Mouse (Mus musculus): ENCODE measurements at regions not wholly inside any gene's neighbourhood (a gene's known extent, or its start where the extent isn't known, plus 50 kb on each side); places are given as distances from the start of the nearest gene placed in this dataset.

DNA sequence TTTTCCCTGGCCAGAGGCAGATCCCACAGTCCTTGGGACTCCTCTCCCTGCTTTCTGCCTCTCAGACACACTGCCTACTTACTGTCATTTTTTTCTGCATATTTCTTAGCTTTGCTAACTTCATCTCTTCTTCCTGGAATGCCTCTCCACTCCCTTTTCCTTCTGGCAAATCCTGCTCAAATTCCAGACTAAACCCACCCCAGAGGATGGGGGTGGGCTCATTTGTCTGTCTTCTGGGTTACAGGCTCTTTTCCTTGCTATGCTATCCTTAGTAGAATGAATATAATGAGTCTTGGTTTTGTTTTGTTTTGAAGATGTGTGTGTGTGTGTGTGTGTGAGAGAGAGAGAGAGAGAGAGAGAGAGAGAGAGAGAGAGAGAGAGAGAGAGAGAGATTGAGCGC is 51.9 kb upstream of the Klf9 start:
- no peak for DNase-seq (ENCODE audit: low spot score in 2 of 2)

GRCm38 (mm10) chr19:23089761-23090514 is 51.1 kb upstream of the Klf9 start:
- no peak for DNase-seq (ENCODE audit: low spot score in 2 of 2)

Measured in spleen, postnatal 4 days (tissue).